Mouse (Mus musculus) spleen, postnatal 10 days (tissue): Measurements from ENCODE around the gene Ascc3.

Source experiments
- DNase-seq, 2 experiments: peaks; one replicate each; pipeline ENCODE4 v3.0.0; 2021 to 2022; ENCODE audit warnings: low spot score in 2 of 2

Ascc3 gene

DNA sequence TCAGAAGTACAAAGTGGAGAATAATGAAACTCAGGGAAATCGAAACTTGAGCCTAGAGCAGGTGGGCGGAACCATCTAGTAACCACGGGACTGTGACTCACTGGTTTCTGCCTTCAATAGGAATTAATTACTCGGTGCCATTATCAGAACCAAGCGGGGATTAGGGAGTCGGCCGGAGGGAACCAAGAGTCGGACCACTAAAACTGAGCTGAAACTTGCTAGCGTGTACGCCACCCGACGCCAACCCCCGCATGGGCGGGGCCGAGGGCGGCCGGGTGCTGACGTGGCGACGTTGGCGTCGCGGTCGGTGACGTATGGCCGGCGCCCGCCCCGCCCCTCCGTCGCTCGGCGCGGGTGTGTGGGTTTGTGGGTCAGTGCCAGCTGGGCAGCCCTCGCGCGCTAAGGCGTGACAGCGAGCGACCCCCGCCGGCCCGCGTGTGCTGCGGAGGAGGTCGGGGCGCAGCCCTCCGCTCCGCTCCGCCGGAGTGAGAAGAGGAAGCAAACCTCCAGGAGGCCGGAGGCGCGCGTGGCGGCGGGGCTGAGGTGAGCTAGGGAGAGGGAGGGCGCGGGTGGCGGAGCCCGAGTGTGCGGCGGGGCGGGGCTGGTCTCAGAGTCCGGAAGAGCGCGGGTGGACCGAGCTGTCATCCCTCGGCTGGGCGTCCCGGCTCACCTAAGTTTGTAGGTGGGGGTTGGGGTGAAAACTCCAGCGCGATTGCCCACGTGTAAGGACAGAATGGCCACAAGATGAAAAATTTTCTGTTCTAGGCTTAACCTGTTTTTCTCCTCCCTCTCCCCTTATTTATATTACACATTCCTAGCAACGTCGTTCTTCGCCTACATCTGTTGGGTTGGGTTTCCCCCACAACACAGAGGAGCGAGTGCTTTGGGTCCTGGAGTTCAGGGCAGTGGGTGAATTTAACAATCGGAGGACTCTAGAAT lies at the start of gene Ascc3:
Gene Ascc3 (plus strand): TSS at position 315 of the 939 bp plus-strand sequence.
- peak; percentile 93 to 94 for DNase-seq

DNA sequence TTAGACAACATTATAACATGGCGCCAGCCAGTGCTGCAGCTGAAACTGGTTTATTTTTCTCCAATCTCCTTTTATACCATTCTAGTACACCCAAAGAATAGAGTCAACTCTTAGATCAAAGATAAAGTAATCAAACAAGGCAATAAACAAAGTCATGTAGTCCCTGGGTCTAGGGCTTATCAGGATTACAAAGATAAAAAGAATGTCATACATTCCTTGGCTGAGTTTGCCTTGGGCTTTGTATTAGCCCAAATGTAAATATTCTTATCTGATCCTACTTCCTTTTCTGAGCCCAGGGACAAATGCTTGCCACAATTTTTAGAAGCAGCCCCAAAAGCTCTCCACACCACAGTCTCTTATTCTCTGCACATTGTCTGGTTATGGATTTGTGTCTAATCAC lies 7.7 kb upstream of the Ascc3 start:
- no peak for DNase-seq

DNA sequence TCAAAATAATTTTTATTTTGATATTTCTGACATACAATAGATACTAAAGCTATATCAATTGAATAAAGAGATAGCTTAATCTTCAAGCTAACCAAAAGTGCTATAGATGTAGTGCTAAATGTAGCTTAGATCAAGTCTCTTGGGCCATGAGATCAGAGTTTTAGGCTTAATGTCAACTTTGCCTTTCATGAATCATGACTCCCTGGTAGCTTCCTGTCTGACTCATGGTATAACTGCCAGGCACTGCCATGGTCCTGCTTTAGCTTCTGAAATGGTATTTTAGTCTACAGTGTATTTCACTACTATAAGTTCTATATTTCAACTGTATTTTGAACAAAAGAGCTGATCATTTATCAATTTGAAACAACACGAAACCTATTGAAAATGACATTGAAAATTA lies 5.9 kb upstream of the Ascc3 start:
- DNase-seq = no peak

DNA sequence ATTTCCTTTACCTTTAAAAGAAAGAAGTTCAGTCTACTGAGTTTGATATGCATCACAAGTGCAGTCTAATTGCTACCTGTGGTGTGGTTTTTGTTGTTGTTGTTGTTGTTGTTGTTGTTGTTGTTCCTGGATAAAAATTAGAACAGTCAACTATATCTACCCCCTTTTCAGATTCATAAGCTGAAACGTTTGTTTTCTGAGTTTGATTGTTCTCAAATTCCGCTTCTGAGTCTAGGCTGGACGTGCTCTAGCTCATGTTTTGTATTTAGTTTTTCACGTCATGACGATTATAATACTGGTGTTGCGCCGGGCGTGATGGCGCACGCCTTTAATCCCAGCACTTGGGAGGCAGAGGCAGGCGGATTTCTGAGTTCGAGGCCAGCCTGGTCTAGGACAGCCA lies 902 bp downstream of the Ascc3 start:
- DNase-seq = no peak

DNA sequence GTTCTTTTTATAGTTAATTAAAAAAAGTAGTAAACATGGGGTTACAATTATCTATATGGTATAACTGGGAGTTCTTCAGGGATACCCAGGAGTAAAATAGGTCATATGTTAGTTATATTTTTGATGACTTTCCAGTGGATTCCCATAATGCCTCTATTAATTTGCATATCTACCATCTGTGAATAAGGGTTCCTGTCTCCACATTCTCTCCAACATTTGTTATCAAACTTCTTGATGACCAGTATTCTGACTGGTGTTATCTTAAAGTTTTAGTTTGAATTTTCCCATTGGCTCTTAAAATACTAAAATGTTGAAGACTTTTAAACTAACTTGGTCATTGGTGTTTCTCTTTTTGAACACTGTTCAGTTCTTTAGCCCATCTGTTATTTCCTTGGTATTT lies 2.9 kb downstream of the Ascc3 start:
- no peak for DNase-seq

DNA sequence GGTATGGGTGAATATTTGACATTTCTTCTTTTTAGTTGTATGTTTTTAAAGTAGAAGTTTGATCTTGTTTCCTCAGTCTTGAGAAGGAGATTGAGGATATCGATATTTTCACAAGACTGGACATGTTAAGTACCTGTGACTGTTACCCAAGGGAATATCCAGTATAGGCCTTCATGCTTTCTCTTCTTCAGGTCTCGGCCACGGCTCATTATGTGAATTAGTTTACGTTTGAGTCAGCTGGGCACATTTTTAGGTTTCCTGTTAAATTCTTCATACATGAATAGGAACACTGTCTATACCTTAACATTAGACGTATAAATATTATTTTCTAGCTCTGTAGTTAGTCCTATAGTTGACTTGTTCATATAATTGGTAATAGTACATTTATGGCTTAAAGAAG lies 12.4 kb downstream of the Ascc3 start:
- DNase-seq = no peak

DNA sequence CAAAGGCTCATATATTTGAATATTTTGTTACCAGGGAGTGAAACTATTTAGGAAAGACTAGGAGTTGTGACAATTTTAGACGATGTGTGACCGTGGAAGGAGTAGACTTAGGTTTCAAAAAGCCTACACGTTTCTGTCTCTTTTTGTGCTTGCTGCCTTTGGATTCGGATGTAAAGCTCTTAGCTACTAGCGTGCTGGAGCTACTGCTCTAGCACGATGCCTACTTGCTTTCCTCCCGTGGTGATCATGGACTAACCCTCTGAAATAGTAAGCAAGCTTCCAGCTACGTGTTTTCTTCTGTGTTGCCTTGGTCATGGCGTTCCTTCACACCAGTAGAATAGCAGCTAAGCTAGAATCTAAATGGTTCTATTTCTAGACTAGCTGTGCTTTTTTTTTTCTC lies 21.4 kb downstream of the Ascc3 start:
- no peak for DNase-seq

DNA sequence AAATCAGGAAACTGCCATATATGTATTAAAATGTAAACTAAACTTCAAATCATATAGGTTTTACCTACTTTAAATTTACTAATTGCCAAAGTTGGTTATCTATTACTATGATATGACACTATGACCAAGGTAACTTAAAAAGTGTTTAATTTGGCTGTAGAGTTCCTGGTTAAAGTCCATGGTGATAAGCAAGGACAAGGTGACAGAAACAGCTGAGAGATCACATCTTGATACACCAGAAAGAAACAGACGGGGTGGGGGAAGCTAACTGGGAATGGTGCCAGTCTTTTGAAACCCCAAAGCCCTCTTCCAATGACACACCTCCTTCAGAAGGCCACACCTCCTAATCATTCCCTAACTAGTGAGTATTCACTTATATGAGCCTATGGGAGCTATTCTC lies 33.4 kb downstream of the Ascc3 start:
- no peak for DNase-seq

DNA sequence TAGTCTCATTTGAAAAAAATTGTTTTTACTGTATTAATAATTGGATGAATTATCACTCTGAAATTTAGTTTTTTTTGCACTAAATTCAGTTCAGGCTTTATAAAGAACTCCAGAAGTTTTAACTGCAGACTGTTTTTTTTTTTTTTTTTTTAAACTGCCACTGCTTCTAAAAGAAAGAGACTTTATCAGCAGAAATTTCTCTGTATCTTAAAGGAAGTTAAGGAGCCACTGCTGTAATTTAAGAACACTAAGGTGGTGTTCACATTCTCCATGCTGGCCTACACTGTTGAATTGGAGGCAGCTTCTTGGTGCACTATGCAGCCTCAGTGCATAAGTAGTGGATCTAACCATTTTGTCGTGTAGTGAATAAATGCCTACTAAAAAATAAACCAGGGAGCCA lies 47.1 kb downstream of the Ascc3 start:
- no peak for DNase-seq

DNA sequence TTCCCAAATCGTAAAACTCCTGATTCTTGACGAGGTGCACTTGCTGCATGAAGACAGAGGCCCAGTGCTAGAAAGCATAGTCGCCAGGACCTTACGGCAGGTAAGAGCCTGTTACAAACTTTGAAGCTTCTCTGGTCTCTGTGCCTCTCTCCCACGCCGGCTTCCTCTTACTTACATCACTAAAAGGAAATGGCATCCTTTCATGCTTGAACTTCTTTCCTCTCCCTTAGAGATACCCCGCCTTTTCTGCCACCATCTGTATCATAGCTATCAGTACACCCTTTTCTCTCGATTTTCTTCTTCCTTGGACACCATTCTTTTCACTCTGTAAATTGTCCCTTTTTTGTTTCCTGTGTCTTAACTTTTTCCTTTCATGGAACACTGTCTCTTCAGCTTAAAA lies 58.1 kb downstream of the Ascc3 start:
- no peak for DNase-seq

DNA sequence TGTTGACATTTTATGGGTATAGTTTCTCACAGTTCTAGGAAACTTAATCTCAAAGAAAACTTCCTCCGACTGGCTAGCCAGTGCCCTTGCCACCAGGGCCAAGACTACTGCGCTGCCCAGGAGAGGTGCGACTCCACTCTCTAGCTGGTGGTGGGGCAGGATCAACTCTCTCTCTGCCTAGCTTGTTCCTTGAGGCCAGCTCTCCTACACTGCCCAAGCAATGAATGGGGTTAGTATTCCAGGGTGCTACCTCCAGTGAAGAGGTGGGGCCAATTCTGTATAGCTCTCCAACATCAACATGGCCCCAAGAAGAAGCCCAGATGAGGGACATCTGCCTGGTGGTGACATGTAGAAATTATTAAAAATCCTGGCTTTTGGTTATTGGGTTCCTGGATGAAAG lies 61.1 kb downstream of the Ascc3 start:
- no peak for DNase-seq

DNA sequence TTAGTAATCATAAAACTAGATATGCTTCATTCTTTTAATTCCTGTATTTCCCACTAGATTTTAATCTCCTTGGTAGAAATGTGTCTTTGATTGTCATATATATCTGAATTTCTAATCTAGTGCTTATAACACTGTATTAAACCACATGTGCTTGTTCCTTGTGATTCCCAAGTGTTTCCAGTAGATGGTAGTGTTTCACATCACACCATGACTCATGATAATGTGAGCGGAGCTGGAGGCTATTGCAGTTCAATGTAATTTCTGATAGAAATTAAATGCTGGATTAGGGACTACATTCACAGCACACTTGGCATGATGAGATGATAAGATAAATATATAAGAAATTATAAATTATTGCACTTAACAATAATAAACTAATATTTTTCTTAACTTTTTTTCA lies 64.9 kb downstream of the Ascc3 start:
- DNase-seq = no peak

DNA sequence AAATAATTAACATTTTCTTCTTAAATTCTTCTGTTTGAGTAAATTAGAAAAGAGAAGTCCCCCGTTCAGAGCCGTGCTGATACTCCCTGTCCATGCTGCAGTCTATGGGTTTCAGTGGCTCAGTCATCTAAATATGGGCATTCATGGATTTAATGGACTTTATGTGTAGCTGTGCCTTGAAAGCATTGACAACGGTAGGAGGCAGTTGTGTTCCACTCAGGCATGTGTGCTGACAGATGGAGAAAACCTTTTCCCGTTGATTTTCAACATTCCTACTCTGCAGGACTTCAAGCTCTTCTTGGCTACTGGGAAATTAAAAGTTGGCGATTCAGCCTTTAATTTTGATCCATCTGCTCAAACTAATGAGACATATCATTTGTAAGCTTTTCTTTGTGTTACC lies 79.0 kb downstream of the Ascc3 start:
- DNase-seq = no peak

DNA sequence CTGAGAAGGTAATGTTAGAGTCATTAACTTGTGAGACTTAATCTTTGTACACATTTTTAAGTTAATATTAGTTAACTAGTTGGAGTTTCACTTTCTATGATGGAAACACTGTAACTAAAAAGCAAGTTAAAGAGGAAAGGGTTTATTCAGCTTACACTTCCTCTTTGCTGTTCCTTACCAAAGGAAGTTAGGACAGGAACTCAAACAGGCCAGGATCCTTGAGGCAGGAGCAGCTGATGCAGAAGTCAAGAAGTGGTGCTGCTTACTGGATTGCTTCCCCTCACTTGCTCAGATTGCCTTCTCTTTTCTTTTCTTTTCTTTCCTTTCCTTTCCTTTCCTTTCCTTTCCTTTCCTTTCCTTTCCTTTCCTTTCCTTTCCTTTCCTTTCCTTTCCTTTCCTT lies 97.9 kb downstream of the Ascc3 start:
- no peak for DNase-seq

DNA sequence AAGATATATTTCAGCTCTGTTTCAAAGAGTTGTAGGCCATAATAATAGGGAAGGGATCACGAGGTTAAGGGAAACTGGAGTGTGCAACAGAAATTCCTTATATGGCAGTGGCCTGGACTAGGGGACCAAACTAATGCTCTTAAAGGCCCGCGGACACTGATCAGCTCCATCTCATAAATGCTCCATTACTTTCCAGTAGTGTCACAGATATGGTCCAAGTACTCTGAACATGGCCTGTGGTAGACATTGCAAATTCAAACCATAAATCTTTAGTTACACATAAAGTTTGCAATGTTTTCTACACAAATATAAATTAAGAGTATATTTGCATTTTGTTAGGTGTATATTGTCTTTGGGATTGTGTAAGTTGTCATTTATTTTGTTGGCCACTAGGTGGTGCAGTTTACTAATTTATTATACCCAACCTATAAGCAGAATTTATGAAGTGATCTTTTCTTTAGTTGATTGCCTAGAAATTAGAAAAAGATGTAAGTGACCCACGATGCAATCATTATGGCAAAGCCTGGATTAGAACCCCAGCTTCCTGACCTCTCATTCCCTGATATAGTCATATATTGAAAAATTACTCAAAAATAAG lies 106.5 kb downstream of the Ascc3 start:
- no peak for DNase-seq

DNA sequence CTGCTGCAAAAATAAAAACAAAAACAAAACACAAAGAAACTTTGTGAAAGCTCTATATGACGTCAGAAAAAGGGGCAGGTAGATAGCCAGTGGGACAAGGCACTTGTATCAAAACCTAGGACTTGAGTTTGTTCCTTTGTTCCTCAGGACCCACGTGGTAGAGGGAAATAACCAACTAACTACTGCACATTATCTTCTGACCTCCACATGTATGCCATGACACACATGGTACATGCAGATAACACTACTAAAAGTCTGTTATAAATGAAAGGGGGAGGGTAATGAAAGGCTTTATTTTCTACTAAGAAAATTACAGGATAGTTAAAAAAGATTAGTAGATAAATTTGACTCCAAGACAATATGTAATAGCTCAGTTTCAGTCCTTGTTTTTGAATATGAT lies 109.3 kb downstream of the Ascc3 start:
- peak in 1 of 2 experiments; percentile 15 for DNase-seq

DNA sequence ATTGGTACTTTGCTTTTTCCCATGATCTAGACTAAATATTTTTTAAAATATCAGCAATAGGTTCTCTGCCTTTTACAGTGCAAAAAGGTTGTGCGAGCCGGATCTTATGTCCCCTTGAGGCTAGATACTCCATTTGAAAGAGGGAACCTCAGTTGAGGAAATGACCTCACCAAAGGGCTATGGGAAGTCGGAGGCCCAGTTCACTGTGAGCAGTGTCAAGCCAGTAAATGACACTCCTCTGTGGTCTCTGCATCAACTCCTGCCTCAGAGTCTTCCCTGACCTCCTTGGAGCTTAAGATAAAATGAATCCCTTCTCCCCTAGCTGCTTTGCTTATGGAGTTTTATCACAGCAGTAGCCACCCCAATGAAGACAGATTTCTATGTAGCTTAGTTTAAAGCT lies 109.9 kb downstream of the Ascc3 start:
- DNase-seq = no peak

DNA sequence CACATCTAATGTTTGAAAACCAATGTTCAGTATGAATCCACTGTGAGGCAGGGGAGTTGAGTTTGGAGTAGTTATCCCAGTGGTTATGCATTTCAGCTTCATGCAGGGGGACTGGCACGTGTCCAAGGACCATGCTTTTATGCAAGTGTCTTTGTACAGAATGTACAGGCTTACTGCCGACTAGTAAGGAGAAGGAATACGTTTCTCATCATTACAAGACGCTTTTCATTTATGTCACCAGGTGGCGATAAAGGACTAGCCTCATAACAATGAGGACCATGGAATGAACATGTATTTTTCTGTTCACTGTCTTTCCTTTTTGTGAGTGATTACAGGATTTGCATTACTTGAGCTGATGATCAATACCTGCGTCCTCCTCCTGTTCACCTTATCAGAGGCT lies 111.7 kb downstream of the Ascc3 start:
- peak in 1 of 2 experiments; percentile 24 for DNase-seq

DNA sequence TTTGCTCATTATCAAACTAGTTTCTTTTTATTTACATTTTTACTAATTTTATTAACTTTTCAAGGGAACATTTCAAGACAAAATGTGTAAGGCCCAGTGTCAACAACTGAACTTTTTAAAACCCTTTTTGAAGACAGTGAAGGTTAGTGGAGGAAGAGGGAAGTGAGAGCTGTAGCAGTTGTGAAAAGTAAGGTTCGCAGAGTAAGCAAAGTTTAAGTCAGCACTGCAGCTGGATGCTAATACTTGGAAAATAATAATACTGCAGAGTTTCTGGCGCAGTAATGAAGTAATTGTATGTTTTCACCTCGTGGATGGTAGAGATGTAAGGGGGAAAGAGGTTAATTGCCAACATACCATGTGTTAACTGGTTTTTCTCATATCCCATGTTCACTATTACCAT lies 112.4 kb downstream of the Ascc3 start:
- DNase-seq = no peak

DNA sequence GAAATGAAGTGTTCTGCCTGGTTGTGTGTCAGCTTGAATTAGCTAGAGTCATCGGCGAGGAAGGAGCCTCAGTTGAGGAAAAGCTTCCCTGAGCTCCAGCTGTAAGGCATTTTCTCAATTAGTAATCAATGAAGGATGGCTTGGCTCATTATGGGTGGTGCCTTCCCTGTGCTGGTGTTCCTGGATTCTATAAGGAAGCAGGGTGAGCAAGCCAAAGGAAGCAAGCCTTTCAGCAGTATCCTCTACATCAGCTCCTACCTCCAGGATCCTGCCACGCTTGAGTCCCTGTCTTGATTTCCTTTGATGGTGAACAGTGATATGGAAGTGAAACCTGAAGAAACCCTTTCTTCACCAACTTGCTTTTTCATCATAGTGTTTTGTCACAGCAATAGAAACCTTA lies 118.8 kb downstream of the Ascc3 start:
- no peak for DNase-seq

DNA sequence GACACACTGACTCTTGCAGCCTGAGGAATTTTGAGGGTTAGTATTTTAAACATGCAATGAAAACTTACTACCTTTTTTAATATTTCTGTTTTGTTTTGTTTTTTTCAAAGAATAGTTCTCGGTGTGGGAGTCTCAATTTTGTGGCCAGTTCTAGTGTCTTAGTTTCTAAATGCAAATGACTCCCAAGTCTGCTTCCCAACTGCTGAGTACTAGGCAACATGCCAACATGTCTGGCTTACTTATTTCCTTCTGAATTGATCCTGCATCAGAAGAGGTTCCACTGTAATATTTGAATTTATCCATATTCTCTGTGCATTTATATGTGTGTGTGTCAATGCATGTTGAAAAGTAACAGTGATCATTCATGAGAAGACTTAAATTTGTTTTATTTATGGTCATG lies 119.3 kb downstream of the Ascc3 start:
- no peak for DNase-seq

DNA sequence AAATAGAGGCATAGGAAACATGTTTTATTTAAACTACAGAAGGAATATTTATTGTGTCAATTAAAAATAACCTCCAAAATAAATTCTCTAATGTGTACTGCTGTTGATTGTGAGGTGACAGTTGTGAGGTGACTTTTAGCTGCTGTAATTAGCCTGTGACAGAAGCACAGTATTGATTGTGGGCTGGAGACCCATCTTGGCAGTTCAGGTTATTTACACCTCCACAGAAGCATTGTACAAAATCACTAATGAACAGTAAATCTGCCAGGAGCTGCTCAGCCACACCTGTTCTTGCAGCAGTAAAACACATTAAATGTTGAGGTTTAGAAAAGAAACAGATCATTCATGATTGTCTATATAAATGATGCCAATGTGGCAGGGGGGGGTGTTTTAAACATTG lies 141.0 kb downstream of the Ascc3 start:
- DNase-seq = no peak

DNA sequence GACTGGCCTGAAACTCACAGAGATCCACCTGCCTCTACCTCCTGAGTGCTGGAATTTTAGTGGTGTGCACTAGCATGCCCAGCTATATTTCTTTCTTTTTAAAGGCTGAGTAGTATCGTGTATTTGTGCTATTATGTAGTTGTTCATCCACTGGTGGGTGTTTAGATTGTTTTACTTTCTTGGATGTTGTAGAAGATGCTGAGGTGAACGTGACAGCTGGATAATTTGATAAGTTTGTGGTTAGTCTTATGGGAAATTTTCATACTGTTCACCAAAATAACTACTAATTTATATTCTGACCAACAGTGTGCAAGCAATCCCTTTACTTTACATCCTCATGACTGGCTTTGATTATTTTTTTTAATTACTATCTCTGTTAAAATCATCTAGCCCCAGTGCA lies 169.6 kb downstream of the Ascc3 start:
- DNase-seq = no peak

DNA sequence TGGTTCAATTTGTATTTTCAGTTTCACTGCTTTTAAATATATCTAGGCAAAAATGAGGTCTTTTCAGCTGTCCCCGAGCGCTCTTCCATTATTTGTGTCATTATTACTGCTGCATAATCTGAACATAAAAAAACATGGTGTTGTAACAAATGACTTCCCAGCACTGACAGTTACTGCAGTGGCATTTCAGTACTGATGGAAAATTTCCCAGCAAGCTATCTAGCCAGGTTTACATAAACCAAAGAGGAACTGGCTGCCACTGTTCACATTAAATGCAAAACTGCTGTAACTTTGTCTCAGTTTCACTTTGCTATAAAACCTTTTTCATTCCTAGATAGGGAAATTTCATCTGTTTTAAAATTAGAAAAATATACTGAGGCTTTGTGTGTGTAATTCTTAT lies 170.5 kb downstream of the Ascc3 start:
- DNase-seq = no peak
